Mouse (Mus musculus) kidney, adult 11 months (tissue): Measurements from ENCODE around the gene Apc2.
A peak's percentile ranks its signal among the peaks of the same experiment; 100 is the strongest.

ENCODE experiments used
- DNase-seq: peaks from one replicate; pipeline ENCODE4 v3.0.0; 2022

The Apc2 gene

GRCm38 (mm10) chr10:80321670-80322581, 26.1 kb downstream of the Apc2 start:
- no peak for DNase-seq

- DNase-seq: peak; percentile 57
These were observed 27.0 kb downstream of the Apc2 start for GRCm38 (mm10) chr10:80322811-80323211.

- peak; percentile 83 for DNase-seq
These were observed 27.7 kb downstream of the Apc2 start for GRCm38 (mm10) chr10:80323261-80324119.

GRCm38 (mm10) chr10:80324120-80325037, 28.6 kb downstream of the Apc2 start:
- no peak for DNase-seq

- DNase-seq: no peak
These were observed 29.3 kb downstream of the Apc2 start for GRCm38 (mm10) chr10:80325045-80325444.

GRCm38 (mm10) chr10:80329273-80330081, 33.7 kb downstream of the Apc2 start, which contains the start of the genes Pcsk4 and Reep6:
Pcsk4 (minus strand) TSS chr10:80329498.
Reep6 (plus strand) TSS chr10:80329953.
- peak; percentile 99 for DNase-seq

- no peak for DNase-seq
These were observed 34.3 kb downstream of the Apc2 start for GRCm38 (mm10) chr10:80330084-80330483.

GRCm38 (mm10) chr10:80330888-80331287, 35.1 kb downstream of the Apc2 start:
- DNase-seq: no peak

GRCm38 (mm10) chr10:80331636-80332524, 36.1 kb downstream of the Apc2 start:
- peak; percentile 47 for DNase-seq

GRCm38 (mm10) chr10:80332525-80332989, 36.8 kb downstream of the Apc2 start:
- no peak for DNase-seq

GRCm38 (mm10) chr10:80336263-80336662, 40.5 kb downstream of the Apc2 start:
- no peak for DNase-seq

GRCm38 (mm10) chr10:80339941-80340750, 44.4 kb downstream of the Apc2 start:
- peak; percentile 73 for DNase-seq

GRCm38 (mm10) chr10:80341026-80341425, 45.2 kb downstream of the Apc2 start:
- no peak for DNase-seq

- no peak for DNase-seq
These were observed 45.9 kb downstream of the Apc2 start for GRCm38 (mm10) chr10:80341491-80342304.

- no peak for DNase-seq
These were observed 46.5 kb downstream of the Apc2 start for GRCm38 (mm10) chr10:80342305-80342748.

GRCm38 (mm10) chr10:80342749-80343424, 47.1 kb downstream of the Apc2 start:
- no peak for DNase-seq

GRCm38 (mm10) chr10:80343425-80343895, 47.7 kb downstream of the Apc2 start:
- DNase-seq: no peak
